Mouse (Mus musculus): Measurements from ENCODE around the gene Pkn1. TPM values are rescaled to one million over a fixed set of nuclear protein-coding genes. Genes with fewer than 3 reads are reported as not detected.

The Pkn1 gene
- 10 to 100 TPM; 53.6 TPM for total RNA-seq (2021)
- long read RNA-seq, experiment 1, full-length matches to known transcripts: 21 of 36 reads
- long read RNA-seq, experiment 1, partial matches to known transcripts: 4 of 36 reads
- long read RNA-seq, experiment 1, other reads (novel, unspliced or antisense): 11 of 36 reads
- long read RNA-seq, experiment 2, full-length matches to known transcripts: 23 of 43 reads
- long read RNA-seq, experiment 2, partial matches to known transcripts: 8 of 43 reads
- long read RNA-seq, experiment 2, other reads (novel, unspliced or antisense): 12 of 43 reads

GRCm38 (mm10) chr8:83698661-83699453 lies at the start of gene Pkn1:
Pkn1 (minus strand) TSS chr8:83699179.
- peak; percentile 46 to 60 for DNase-seq (ENCODE audit: low spot score in 2 of 2)

- DNase-seq (ENCODE audit: low spot score in 2 of 2): no peak
Measured at GRCm38 (mm10) chr8:83748708-83749107, 49.7 kb upstream of the Pkn1 start.

GRCm38 (mm10) chr8:83747661-83748346 lies 48.8 kb upstream of the Pkn1 start:
- peak in 1 of 2 experiments; percentile 19 for DNase-seq (ENCODE audit: low spot score in 2 of 2)

- no peak for DNase-seq (ENCODE audit: low spot score in 2 of 2)
Measured at GRCm38 (mm10) chr8:83744070-83744469, 45.1 kb upstream of the Pkn1 start.

GRCm38 (mm10) chr8:83742968-83743367 lies 44.0 kb upstream of the Pkn1 start:
- DNase-seq (ENCODE audit: low spot score in 2 of 2): no peak

GRCm38 (mm10) chr8:83741849-83742655 lies 43.1 kb upstream of the Pkn1 start:
- no peak for DNase-seq (ENCODE audit: low spot score in 2 of 2)

- DNase-seq (ENCODE audit: low spot score in 2 of 2): no peak
Measured at GRCm38 (mm10) chr8:83740976-83741741, 42.2 kb upstream of the Pkn1 start, which contains the start of gene Adgre5. Adgre5 (minus strand) TSS chr8:83741326.

- no peak for DNase-seq (ENCODE audit: low spot score in 2 of 2)
Measured at GRCm38 (mm10) chr8:83740586-83740975, 41.6 kb upstream of the Pkn1 start.

GRCm38 (mm10) chr8:83739711-83740468 lies 40.9 kb upstream of the Pkn1 start:
- DNase-seq (ENCODE audit: low spot score in 2 of 2): no peak

- DNase-seq (ENCODE audit: low spot score in 2 of 2): no peak
Measured at GRCm38 (mm10) chr8:83738949-83739710, 40.2 kb upstream of the Pkn1 start.

- DNase-seq (ENCODE audit: low spot score in 2 of 2): no peak
Measured at GRCm38 (mm10) chr8:83737852-83738562, 39.0 kb upstream of the Pkn1 start.

- DNase-seq (ENCODE audit: low spot score in 2 of 2): no peak
Measured at GRCm38 (mm10) chr8:83737346-83737745, 38.4 kb upstream of the Pkn1 start.

GRCm38 (mm10) chr8:83736681-83737080 lies 37.7 kb upstream of the Pkn1 start:
- DNase-seq (ENCODE audit: low spot score in 2 of 2): no peak

GRCm38 (mm10) chr8:83732919-83733318 lies 33.9 kb upstream of the Pkn1 start:
- no peak for DNase-seq (ENCODE audit: low spot score in 2 of 2)

GRCm38 (mm10) chr8:83731906-83732305 lies 32.9 kb upstream of the Pkn1 start:
- no peak for DNase-seq (ENCODE audit: low spot score in 2 of 2)

GRCm38 (mm10) chr8:83729009-83729807 lies 30.2 kb upstream of the Pkn1 start:
- DNase-seq (ENCODE audit: low spot score in 2 of 2): no peak

GRCm38 (mm10) chr8:83725521-83726102 lies 26.6 kb upstream of the Pkn1 start:
- no peak for DNase-seq (ENCODE audit: low spot score in 2 of 2)

Data from layer of hippocampus, postnatal 14 days (tissue).